Mouse (Mus musculus): ENCODE data around the gene Fer.

- TF ChIP-seq CTCF (IDR thresholded peaks at IDR 0.05; ENCODE audit: control insufficient read depth, insufficient read depth, insufficient replicate concordance, low read depth, low read length): no peak
- no peak for TF ChIP-seq POLR2A (IDR thresholded peaks at IDR 0.05; ENCODE audit: control insufficient read depth, low read depth, low read length)
Measured at GRCm38 (mm10) chr17:63921601-63922203, 58.8 kb downstream of the Fer start.
